Mouse (Mus musculus): ENCODE measurements around the gene Depdc7. TPM values are rescaled to one million over a fixed set of nuclear protein-coding genes. Genes with fewer than 3 reads are reported as not detected.

Gene Depdc7
- polyA plus RNA-seq, 1 experiment, result 0.74 TPM

DNA sequence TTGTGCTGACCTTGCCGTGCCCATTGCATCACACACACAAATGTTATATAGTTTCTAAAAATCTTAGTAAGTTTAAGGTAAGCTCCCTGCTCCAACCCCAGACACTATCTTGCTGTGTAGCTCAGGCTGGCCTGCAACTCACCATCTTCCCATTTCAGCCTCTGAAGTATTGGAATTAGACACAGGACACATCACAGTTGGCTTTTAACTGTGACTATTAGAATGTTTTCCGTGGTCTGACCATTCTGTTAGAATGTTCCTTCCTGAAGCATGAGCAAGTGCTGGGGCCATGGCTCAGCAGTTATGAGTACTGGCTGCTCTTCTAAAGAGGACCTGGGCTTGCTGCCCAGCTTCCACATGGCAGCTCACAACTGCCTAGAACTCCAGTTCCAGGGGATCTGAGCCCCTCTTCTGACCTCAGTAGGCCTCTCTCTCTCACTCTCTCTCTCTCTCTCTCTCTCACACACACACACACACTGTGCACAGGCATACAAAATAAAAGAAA, 25.4 kb downstream of the Depdc7 start:
- no peak for TF ChIP-seq CTCF (IDR thresholded peaks at IDR 0.05; ENCODE audit: control insufficient read depth, insufficient read depth, insufficient replicate concordance, low read depth, low read length)
- no peak for TF ChIP-seq POLR2A (IDR thresholded peaks at IDR 0.05; ENCODE audit: control insufficient read depth, low read depth, low read length)
- H3K4me3 ChIP-seq (ENCODE audit: control insufficient read depth, low read depth, low read length), result peak overlapping the region; percentile 68
- no peaks in the 10 kb centered on the region for H3K36me3 ChIP-seq (ENCODE audit: control insufficient read depth, insufficient read depth, low read length)
- peak overlapping the region; percentile 63; the same call in 1 of the 2 replicates for H3K27ac ChIP-seq (ENCODE audit: control insufficient read depth, insufficient read depth, low read depth, low read length)
- H3K4me1 ChIP-seq (ENCODE audit: control insufficient read depth, insufficient read depth, low read length), result peaks cover 13% of the 10 kb centered on the region
- H3K27me3 ChIP-seq (ENCODE audit: control insufficient read depth, insufficient read depth, low read length), result no peaks in the 10 kb centered on the region

DNA sequence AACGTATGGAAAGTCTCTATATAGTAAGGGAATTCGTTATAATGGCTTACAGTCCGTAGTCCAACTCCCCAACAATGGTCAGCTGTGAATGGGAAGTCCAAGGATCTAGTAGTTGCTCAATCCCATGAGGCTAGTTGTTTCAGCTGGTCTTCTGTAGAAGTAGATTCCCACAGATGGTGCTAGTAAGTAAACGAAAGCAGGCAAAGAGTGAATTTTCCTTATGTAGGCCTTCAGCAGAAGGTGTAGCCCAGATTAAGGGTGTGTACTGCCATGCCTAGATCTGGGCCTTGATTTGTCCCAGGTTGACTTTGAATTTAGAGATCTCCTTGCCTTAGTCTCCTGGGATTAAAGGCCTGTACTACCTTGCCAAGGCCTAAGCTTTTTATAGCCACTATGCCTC, 26.4 kb downstream of the Depdc7 start, which contains the start of gene Pin1rt1:
Gene Pin1rt1 (minus strand): TSS at position 101 of the 400 bp plus-strand sequence.
- Histone ChIP-seq H3K36me3 (ENCODE audit: control insufficient read depth, insufficient read depth, low read length) (no peaks in the 10 kb centered on the region), H3K27me3 (ENCODE audit: control insufficient read depth, insufficient read depth, low read length) (no peaks in the 10 kb centered on the region), H3K27ac (ENCODE audit: control insufficient read depth, insufficient read depth, low read depth, low read length) (peak within 1 kb of the TSS; percentile 63; the same call in 1 of the 2 replicates), H3K4me1 (ENCODE audit: control insufficient read depth, insufficient read depth, low read length) (peaks cover 13% of the 10 kb centered on the region), H3K4me3 (ENCODE audit: control insufficient read depth, low read depth, low read length) (peak within 1 kb of the TSS; percentile 68)
- TF ChIP-seq POLR2A (IDR thresholded peaks at IDR 0.05; ENCODE audit: control insufficient read depth, low read depth, low read length) (no peak), CTCF (IDR thresholded peaks at IDR 0.05; ENCODE audit: control insufficient read depth, insufficient read depth, insufficient replicate concordance, low read depth, low read length) (no peak)

DNA sequence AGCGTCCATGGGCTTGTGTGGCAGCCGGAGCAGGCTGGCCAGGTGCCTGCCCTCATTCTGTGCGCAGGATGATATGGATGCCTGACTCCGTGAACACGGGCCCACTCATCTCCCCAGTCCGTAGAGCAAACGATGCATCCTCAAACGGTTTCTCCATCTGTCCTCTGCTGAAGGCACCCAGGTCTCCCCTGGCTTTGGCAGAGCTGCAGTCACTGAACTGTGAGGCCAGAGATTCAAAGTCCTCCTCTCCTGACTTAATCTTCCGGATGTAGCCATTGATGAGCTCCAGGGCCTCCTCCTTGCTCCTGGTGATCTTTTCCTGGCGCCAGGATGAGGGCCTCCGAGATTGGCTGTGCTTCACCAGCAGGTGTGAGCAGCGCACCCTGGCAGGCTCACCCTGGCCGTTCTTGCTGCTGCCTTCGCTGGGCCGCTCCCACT, 28.4 kb downstream of the Depdc7 start:
- peaks cover 13% of the 10 kb centered on the region for H3K4me1 ChIP-seq (ENCODE audit: control insufficient read depth, insufficient read depth, low read length)
- H3K27ac ChIP-seq (ENCODE audit: control insufficient read depth, insufficient read depth, low read depth, low read length), result no peak overlapping the region
- H3K36me3 ChIP-seq (ENCODE audit: control insufficient read depth, insufficient read depth, low read length), result no peaks in the 10 kb centered on the region
- TF ChIP-seq POLR2A (IDR thresholded peaks at IDR 0.05; ENCODE audit: control insufficient read depth, low read depth, low read length) (no peak), CTCF (IDR thresholded peaks at IDR 0.05; ENCODE audit: control insufficient read depth, insufficient read depth, insufficient replicate concordance, low read depth, low read length) (no peak)
- peak overlapping the region; percentile 35 for H3K4me3 ChIP-seq (ENCODE audit: control insufficient read depth, low read depth, low read length)
- no peaks in the 10 kb centered on the region for H3K27me3 ChIP-seq (ENCODE audit: control insufficient read depth, insufficient read depth, low read length)

DNA sequence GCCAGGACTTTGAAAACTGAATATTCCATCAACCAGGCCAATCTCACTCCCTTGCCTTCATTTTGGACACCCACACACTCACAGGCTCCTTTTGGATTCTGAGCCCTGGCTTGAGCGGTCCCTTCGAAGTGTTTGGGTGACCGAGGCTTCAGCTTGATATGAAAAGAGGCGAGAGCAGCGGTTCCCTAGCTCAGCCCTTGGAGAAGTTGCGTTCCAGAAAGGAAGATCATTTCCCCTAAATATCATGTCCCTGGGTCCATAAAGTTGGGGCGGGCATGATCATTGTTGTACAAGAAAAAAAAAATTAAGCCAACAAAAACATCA, 30.2 kb downstream of the Depdc7 start:
- no peak for TF ChIP-seq POLR2A (IDR thresholded peaks at IDR 0.05; ENCODE audit: control insufficient read depth, low read depth, low read length)
- no peak for TF ChIP-seq CTCF (IDR thresholded peaks at IDR 0.05; ENCODE audit: control insufficient read depth, insufficient read depth, insufficient replicate concordance, low read depth, low read length)
- H3K27me3 ChIP-seq (ENCODE audit: control insufficient read depth, insufficient read depth, low read length), result no peaks in the 10 kb centered on the region
- peaks cover 12% of the 10 kb centered on the region for H3K4me1 ChIP-seq (ENCODE audit: control insufficient read depth, insufficient read depth, low read length)
- peak overlapping the region; percentile 34 for H3K27ac ChIP-seq (ENCODE audit: control insufficient read depth, insufficient read depth, low read depth, low read length)
- no peaks in the 10 kb centered on the region for H3K36me3 ChIP-seq (ENCODE audit: control insufficient read depth, insufficient read depth, low read length)
- H3K4me3 ChIP-seq (ENCODE audit: control insufficient read depth, low read depth, low read length), result peak overlapping the region; percentile 85

DNA sequence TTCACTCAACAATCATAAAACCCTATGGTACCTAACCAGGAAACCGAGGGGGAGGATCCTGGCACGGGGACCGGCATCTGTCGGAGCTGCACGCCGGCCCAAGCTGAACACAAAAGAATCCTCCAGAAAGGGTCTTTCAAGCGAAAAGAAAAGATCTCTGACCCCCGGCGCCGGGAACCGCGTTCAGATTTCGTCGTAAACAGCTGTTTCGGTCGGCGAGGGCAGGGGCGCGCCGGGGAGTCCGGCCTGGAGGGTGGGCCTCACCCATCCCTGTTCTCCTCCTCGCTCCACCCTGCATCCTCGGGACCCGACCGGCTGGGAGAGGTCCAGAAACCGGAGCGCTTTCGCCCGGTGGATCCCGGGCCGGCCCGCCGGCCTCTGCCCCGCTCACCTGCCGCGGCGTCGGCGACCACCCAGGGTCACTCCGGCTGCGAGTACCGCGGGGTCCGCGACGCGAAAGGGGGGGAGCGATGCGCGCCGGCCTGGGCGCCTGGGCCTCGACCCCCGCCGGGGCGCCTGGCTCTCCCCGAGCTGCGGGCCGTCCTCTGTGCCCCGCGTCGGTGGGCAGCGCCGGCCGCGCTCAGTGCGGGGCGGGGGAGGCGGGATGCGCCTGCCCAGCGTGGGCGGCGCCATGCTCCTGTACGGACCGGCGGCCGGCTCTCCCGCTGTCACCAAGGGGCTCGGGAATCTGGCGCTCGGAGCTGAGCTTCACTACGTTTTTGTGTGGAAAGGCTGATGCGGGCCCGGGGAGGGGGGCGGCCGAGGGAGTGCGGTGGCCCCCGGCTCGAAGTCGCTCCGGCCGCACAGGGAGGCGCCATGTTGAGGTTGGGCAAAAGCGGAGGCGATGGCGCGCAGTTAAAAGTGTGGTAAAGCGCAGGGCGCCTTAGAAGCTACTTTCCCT, 30.8 kb downstream of the Depdc7 start, which contains the start of gene Tcp11l1:
Gene Tcp11l1 (minus strand): TSS at position 585 of the 901 bp plus-strand sequence.
- TF ChIP-seq POLR2A (IDR thresholded peaks at IDR 0.05; ENCODE audit: control insufficient read depth, low read depth, low read length), result peak; percentile 10; the same call in 1 of the 2 replicates
- TF ChIP-seq CTCF (IDR thresholded peaks at IDR 0.05; ENCODE audit: control insufficient read depth, insufficient read depth, insufficient replicate concordance, low read depth, low read length), result no peak
- no peaks in the 10 kb centered on the region for H3K27me3 ChIP-seq (ENCODE audit: control insufficient read depth, insufficient read depth, low read length)
- H3K36me3 ChIP-seq (ENCODE audit: control insufficient read depth, insufficient read depth, low read length), result no peaks in the 10 kb centered on the region
- peak within 1 kb of the TSS; percentile 85 for H3K4me3 ChIP-seq (ENCODE audit: control insufficient read depth, low read depth, low read length)
- peaks cover 6% of the 10 kb centered on the region for H3K4me1 ChIP-seq (ENCODE audit: control insufficient read depth, insufficient read depth, low read length)
- H3K27ac ChIP-seq (ENCODE audit: control insufficient read depth, insufficient read depth, low read depth, low read length), result peak within 1 kb of the TSS; percentile 34

DNA sequence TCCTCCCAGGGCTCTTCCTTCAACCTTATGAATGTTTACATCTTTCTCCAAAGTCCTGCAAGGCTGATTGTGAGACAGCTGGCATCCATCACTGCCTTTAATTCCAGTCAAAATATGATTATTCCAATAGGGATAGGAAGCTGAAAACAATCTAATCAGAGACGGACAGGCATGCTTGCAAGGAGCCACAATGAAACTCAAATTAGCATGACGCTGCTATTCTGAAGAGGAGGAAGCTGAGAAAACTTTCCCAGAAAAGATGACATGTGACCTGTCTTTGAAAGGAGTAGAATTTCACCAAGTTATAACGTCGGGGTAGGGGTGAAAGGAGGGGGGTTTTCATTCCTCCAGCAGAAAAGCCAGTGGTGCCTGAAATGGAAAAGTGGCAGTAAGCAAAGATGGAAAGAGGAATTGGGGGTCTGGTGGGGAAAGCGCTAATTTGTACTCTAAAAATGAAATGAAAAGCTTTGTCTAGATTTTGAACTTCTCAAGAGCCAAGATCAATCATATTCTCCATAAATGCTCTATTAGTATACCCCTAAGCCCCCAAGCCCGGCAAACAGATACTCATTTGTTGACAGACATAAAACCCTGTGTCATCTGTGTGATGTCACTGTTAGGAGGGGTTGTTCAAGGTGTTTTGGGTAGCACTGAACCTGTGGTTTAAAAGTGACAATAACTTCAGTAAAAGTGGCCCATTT, 31.9 kb downstream of the Depdc7 start:
- TF ChIP-seq POLR2A (IDR thresholded peaks at IDR 0.05; ENCODE audit: control insufficient read depth, low read depth, low read length) (no peak), CTCF (IDR thresholded peaks at IDR 0.05; ENCODE audit: control insufficient read depth, insufficient read depth, insufficient replicate concordance, low read depth, low read length) (no peak)
- Histone ChIP-seq H3K4me3 (ENCODE audit: control insufficient read depth, low read depth, low read length) (no peak overlapping the region), H3K4me1 (ENCODE audit: control insufficient read depth, insufficient read depth, low read length) (peaks cover 4% of the 10 kb centered on the region), H3K27me3 (ENCODE audit: control insufficient read depth, insufficient read depth, low read length) (no peaks in the 10 kb centered on the region), H3K27ac (ENCODE audit: control insufficient read depth, insufficient read depth, low read depth, low read length) (no peak overlapping the region), H3K36me3 (ENCODE audit: control insufficient read depth, insufficient read depth, low read length) (no peaks in the 10 kb centered on the region)

Data from testis, adult 2 months (tissue).